Mouse (Mus musculus) liver, embryonic 14.5 days (tissue): ENCODE data around the gene Asphd2. TPM values are rescaled to one million over a fixed set of nuclear protein-coding genes. Genes with fewer than 3 reads are reported as not detected.
"Not testable (repeated sequence)": the region's sequence is repeated elsewhere in the genome, so short reads cannot be mapped to it uniquely, and the experiment has no call there.

Experiments
- ATAC-seq: fragments of 200-750 bp; cut with Nextera tagmentation; 2 replicates; pipeline ENCODE4 v1.8.0; 2017; ENCODE audit warnings: moderate number of reproducible peaks, mild to moderate bottlenecking, moderate library complexity; ENCODE audit not compliant: insufficient read depth
- DNase-seq, 3 experiments: peaks; one replicate each; pipeline ENCODE4 v3.0.0-alpha.2; 2012 to 2013; ENCODE audit warnings: low read depth in 3 of 3, low spot score in 3 of 3
- H3K27ac ChIP-seq: fragments of 300-500 bp; sonication (generic); 2 replicates; pipeline ENCODE4 v1.5.1; 2014; ENCODE audit warnings: moderate library complexity, mild to moderate bottlenecking, control low read depth, inconsistent platforms
- H3K27me3 ChIP-seq: fragments of 300-500 bp; sonication (generic); 2 replicates; pipeline ENCODE4 v1.6.1; 2014; ENCODE audit warnings: mild to moderate bottlenecking, low read length, moderate library complexity; ENCODE audit not compliant: control insufficient read depth, insufficient read depth
- H3K36me3 ChIP-seq: fragments of 300-500 bp; sonication (generic); replicated peaks from 2 replicates; pipeline ENCODE4 v1.6.1; 2014; ENCODE audit warnings: low read depth; ENCODE audit not compliant: control insufficient read depth, insufficient read depth
- H3K4me1 ChIP-seq, 2 experiments: fragments of 200-500 bp in 1 of 2; fragments of 300-500 bp in 1 of 2; sonication (generic) in 1 of 2; replicated peaks; 2 replicates each; pipeline ENCODE4 v1.6.1; 2012 to 2014; ENCODE audit warnings: antibody characterized with exemption in 1 of 2, inconsistent platforms in 1 of 2, low read length in 1 of 2; ENCODE audit not compliant: control insufficient read depth in 2 of 2, insufficient read depth in 2 of 2
- H3K4me2 ChIP-seq: fragments of 300-500 bp; sonication (generic); 2 replicates; pipeline ENCODE4 v1.6.1; 2014; ENCODE audit warnings: low read depth, mild to moderate bottlenecking, control low read depth, moderate library complexity
- H3K4me3 ChIP-seq, 2 experiments: fragments of 200-500 bp in 1 of 2; fragments of 300-500 bp in 1 of 2; sonication (generic) in 1 of 2; 2 replicates each; pipeline ENCODE4 v1.5.1; 2012 to 2014; ENCODE audit warnings: low read depth in 2 of 2, low read length in 2 of 2, mild to moderate bottlenecking in 2 of 2, control low read depth in 1 of 2, inconsistent platforms in 1 of 2, moderate library complexity in 1 of 2; ENCODE audit not compliant: insufficient read depth in 1 of 2
- H3K9ac ChIP-seq: fragments of 300-500 bp; sonication (generic); replicated peaks from 2 replicates; pipeline ENCODE4 v1.6.1; 2014; ENCODE audit warnings: mild to moderate bottlenecking, control low read depth, moderate library complexity
- H3K9me3 ChIP-seq: fragments of 300-500 bp; sonication (generic); 2 replicates; pipeline ENCODE4 v1.6.1; 2016; ENCODE audit warnings: low read length, mixed read lengths; ENCODE audit not compliant: control insufficient read depth
- CTCF ChIP-seq: IDR thresholded peaks from 2 replicates; pipeline ENCODE4 v1.5.1; 2016; ENCODE audit warnings: antibody characterized with exemption, low read depth, control low read depth
- EP300 ChIP-seq: IDR thresholded peaks from 2 replicates; pipeline ENCODE4 v1.6.1; 2016; ENCODE audit warnings: antibody characterized with exemption, low read depth
- WGBS: fragments of 180-500 bp; shearing (Covaris S2); extraction: QIAGEN DNeasy Blood & Tissue Kit; methylation state at CpG from one replicate; pipeline ENCODE4 v1.1.7; 2014; ENCODE audit not compliant: insufficient replicate concordance; 5-methylcytosine and 5-hydroxymethylcytosine counted together
- polyA plus RNA-seq, 2 experiments: library from polyadenylated mRNA; depleted of rRNA in 1 of 2; stranded (reverse) in 1 of 2; unstranded in 1 of 2; fragments of >200 nt; fragmentation: Nextera tagmentation in 1 of 2; extraction: Ambion mirVana in 1 of 2; gene quantifications; 2 replicates each; pipeline versions ENCODE4 v1.2.1 to v1.2.3; 2012 to 2014

The Asphd2 gene
- polyA plus RNA-seq, 2 experiments: 0.10 to 0.20 TPM

DNA sequence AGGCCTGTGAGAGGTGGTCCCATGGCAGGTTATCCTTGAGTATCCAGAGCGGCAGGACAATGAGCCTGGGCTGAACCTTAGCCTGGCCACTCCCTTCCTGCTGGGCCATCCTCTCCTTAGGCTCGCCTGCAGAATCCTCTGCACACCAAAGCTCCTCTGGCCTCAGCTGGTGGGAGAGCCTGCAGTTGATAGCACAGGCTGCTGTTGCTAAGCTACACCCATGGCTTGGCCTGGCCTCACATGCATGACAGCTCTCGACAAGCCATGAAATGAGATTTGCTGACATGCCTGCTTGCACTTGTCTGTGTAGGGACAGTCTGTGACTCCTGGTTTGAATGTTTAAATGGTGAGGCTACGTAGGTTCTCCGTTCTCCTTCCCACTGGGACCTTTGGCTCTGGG is 22.0 kb upstream of the Asphd2 start:
- no peak overlapping the region for H3K4me2 ChIP-seq
- peaks cover 4% of the 10 kb centered on the region for H3K27me3 ChIP-seq
- TF ChIP-seq CTCF (no peak), EP300 (no peak)

DNA sequence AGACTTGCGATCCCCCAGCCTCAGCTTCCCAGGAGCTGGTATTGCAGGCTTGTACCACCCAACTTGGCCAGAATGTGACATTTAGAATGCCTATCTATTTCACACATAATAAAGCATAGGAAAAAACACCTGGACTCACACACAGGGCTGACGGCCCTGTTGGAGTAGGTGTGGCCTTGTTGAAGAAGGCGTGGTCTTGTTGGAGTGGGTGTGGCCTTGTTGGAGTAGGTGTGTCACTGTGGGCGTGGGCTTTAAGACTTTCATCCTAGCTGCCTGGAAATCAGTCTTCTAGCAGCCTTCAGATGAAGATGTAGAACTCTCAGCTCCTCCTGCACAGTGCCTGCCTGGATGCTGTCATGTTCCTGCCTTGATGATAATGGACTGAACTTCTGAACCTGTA is 18.1 kb upstream of the Asphd2 start:
- not testable (repeated sequence) for H3K27ac ChIP-seq, H3K4me3 ChIP-seq, H3K27me3 ChIP-seq, H3K4me1 ChIP-seq, ATAC-seq, DNase-seq, H3K9ac ChIP-seq, H3K9me3 ChIP-seq, H3K36me3 ChIP-seq, H3K4me2 ChIP-seq
- WGBS: 57% methylated on average over 4 of the region's 4 CpGs

More for the DNA sequence above, 22.0 kb upstream of the Asphd2 start:
- WGBS: 61% methylated on average over 5 of the region's 5 CpGs
- H3K36me3 ChIP-seq: no peaks in the 10 kb centered on the region
- no peak overlapping the region for H3K9ac ChIP-seq
- H3K27ac ChIP-seq: no peak overlapping the region
- no peaks in the 10 kb centered on the region for H3K9me3 ChIP-seq
- DNase-seq: no peak
- ATAC-seq: no peak
- H3K4me1 ChIP-seq: no peaks in the 10 kb centered on the region
- H3K4me3 ChIP-seq: no peak overlapping the region

GRCm38 (mm10) chr5:112411514-112412335 is 17.1 kb upstream of the Asphd2 start:
- ATAC-seq (no peak), DNase-seq (no peak)
- Histone ChIP-seq H3K4me3 (no peak overlapping the region), H3K4me2 (no peak overlapping the region), H3K27ac (no peak overlapping the region), H3K9me3 (no peaks in the 10 kb centered on the region), H3K27me3 (peaks cover 7% of the 10 kb centered on the region), H3K36me3 (no peaks in the 10 kb centered on the region), H3K9ac (no peak overlapping the region), H3K4me1 (no peaks in the 10 kb centered on the region)
- WGBS: 17% methylated on average over 19 of the region's 19 CpGs
- TF ChIP-seq EP300 (no peak), CTCF (no peak)

- Histone ChIP-seq H3K4me2 (no peak overlapping the region), H3K9ac (no peak overlapping the region), H3K27me3 (peaks cover 7% of the 10 kb centered on the region), H3K9me3 (no peaks in the 10 kb centered on the region), H3K27ac (no peak overlapping the region), H3K4me3 (no peak overlapping the region), H3K36me3 (no peaks in the 10 kb centered on the region), H3K4me1 (no peaks in the 10 kb centered on the region)
- 40% methylated on average over 11 of the region's 11 CpGs for WGBS
- ATAC-seq (no peak), DNase-seq (no peak)
- no peak for TF ChIP-seq EP300
- no peak for TF ChIP-seq CTCF
Observed at GRCm38 (mm10) chr5:112411072-112411471, 16.4 kb upstream of the Asphd2 start.

DNA sequence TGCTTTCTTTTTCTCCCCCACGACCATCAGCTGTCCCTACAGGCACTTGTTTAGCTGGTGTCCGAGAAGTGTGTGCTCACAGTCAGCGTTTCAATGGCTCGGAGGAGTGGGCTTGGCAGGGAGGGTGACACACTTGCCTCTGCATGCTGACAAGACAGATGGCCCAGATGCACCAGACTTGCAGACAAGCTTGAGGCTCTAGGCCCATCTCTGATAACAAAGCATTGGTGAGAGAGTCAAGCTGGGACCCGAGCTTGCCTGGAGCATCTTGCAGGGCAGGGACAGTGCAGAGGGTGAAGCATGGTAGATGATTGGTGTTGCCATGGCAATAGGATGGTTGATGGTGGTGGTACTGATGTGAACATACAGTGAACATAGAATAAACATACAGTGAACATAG is 14.6 kb upstream of the Asphd2 start:
- ATAC-seq (no peak), DNase-seq (no peak)
- no peak overlapping the region for H3K4me3 ChIP-seq
- H3K9ac ChIP-seq: no peak overlapping the region
- no peak for TF ChIP-seq EP300
- TF ChIP-seq CTCF: no peak
- no peak overlapping the region for H3K27ac ChIP-seq
- H3K4me1 ChIP-seq: no peaks in the 10 kb centered on the region
- H3K4me2 ChIP-seq: no peak overlapping the region
- H3K9me3 ChIP-seq: no peaks in the 10 kb centered on the region
- WGBS: 33% methylated on average over 5 of the region's 5 CpGs
- H3K27me3 ChIP-seq: peaks cover 7% of the 10 kb centered on the region
- H3K36me3 ChIP-seq: no peaks in the 10 kb centered on the region
